Mouse (Mus musculus) brain, adult 2 months (tissue): ENCODE data around the gene Adgrl2.

ENCODE experiments used
- DNase-seq: peaks from one replicate; pipeline ENCODE4 v3.0.0; 2011; ENCODE audit warnings: low read depth, low spot score

Adgrl2 gene

GRCm38 (mm10) chr3:148828519-148828918 is 161.8 kb downstream of the Adgrl2 start:
- no peak for DNase-seq

GRCm38 (mm10) chr3:148823551-148823950 is 166.8 kb downstream of the Adgrl2 start:
- DNase-seq, result no peak

GRCm38 (mm10) chr3:148821632-148822031 is 168.7 kb downstream of the Adgrl2 start:
- DNase-seq, result no peak

- DNase-seq, result no peak
Measured at GRCm38 (mm10) chr3:148819323-148820046, 170.9 kb downstream of the Adgrl2 start.

- DNase-seq, result no peak
Measured at GRCm38 (mm10) chr3:148818414-148819105, 171.8 kb downstream of the Adgrl2 start.

GRCm38 (mm10) chr3:148817491-148817890 is 172.9 kb downstream of the Adgrl2 start:
- no peak for DNase-seq

- no peak for DNase-seq
Measured at GRCm38 (mm10) chr3:148813121-148813520, 177.2 kb downstream of the Adgrl2 start.

GRCm38 (mm10) chr3:148812059-148812458 is 178.3 kb downstream of the Adgrl2 start:
- no peak for DNase-seq

- DNase-seq, result no peak
Measured at GRCm38 (mm10) chr3:148806977-148807376, 183.4 kb downstream of the Adgrl2 start.

- DNase-seq, result no peak
Measured at GRCm38 (mm10) chr3:148793286-148793913, 197.0 kb downstream of the Adgrl2 start.

- DNase-seq, result no peak
Measured at GRCm38 (mm10) chr3:148770310-148770709, 220.0 kb downstream of the Adgrl2 start.
